Mouse (Mus musculus): ENCODE measurements around the gene Cog2. TPM values are rescaled to one million over a fixed set of nuclear protein-coding genes. Genes with fewer than 3 reads are reported as not detected.
A peak's percentile ranks its signal among the peaks of the same experiment; 100 is the strongest.

Gene Cog2
- polyA plus RNA-seq, 1 experiment from 2014 or later, result 29.5 TPM

- ATAC-seq (replicated peaks; ENCODE audit: low FRiP score) (no peak), DNase-seq (ENCODE audit: low spot score) (no peak)
- Histone ChIP-seq H3K4me1 (replicated peaks; ENCODE audit: control insufficient read depth, insufficient read depth, low read length) (no peaks in the 10 kb centered on the region), H3K27ac (ENCODE audit: low read depth, low read length) (no peak overlapping the region), H3K9me3 (ENCODE audit: control insufficient read depth, low read length) (no peaks in the 10 kb centered on the region), H3K4me2 (no peak overlapping the region), H3K36me3 (ENCODE audit: control insufficient read depth, insufficient read depth, low read length) (no peaks in the 10 kb centered on the region), H3K9ac (ENCODE audit: low read depth, low read length) (no peak overlapping the region), H3K4me3 (ENCODE audit: low read depth, low read length) (no peak overlapping the region), H3K27me3 (replicated peaks; ENCODE audit: control insufficient read depth, insufficient read depth, low read length) (no peaks in the 10 kb centered on the region)
Measured at GRCm38 (mm10) chr8:124505626-124506025, 14.9 kb upstream of the Cog2 start.

GRCm38 (mm10) chr8:124507572-124508320 lies 12.8 kb upstream of the Cog2 start:
- H3K27ac ChIP-seq (ENCODE audit: low read depth, low read length), result no peak overlapping the region
- no peaks in the 10 kb centered on the region for H3K27me3 ChIP-seq (replicated peaks; ENCODE audit: control insufficient read depth, insufficient read depth, low read length)
- H3K4me3 ChIP-seq (ENCODE audit: low read depth, low read length), result no peak overlapping the region
- no peaks in the 10 kb centered on the region for H3K4me1 ChIP-seq (replicated peaks; ENCODE audit: control insufficient read depth, insufficient read depth, low read length)
- H3K36me3 ChIP-seq (ENCODE audit: control insufficient read depth, insufficient read depth, low read length), result no peaks in the 10 kb centered on the region
- no peak for DNase-seq (ENCODE audit: low spot score)
- WGBS, result 70% methylated on average over 8 of the region's 8 CpGs
- H3K9me3 ChIP-seq (ENCODE audit: control insufficient read depth, low read length), result no peaks in the 10 kb centered on the region
- no peak overlapping the region for H3K9ac ChIP-seq (ENCODE audit: low read depth, low read length)
- ATAC-seq (replicated peaks; ENCODE audit: low FRiP score), result no peak
- H3K4me2 ChIP-seq, result no peak overlapping the region

GRCm38 (mm10) chr8:124508321-124508695 lies 12.3 kb upstream of the Cog2 start:
- no peak for ATAC-seq (replicated peaks; ENCODE audit: low FRiP score)
- 67% methylated on average over 6 of the region's 6 CpGs for WGBS
- no peak overlapping the region for H3K4me2 ChIP-seq
- no peaks in the 10 kb centered on the region for H3K36me3 ChIP-seq (ENCODE audit: control insufficient read depth, insufficient read depth, low read length)
- H3K4me3 ChIP-seq (ENCODE audit: low read depth, low read length), result no peak overlapping the region
- H3K9me3 ChIP-seq (ENCODE audit: control insufficient read depth, low read length), result no peaks in the 10 kb centered on the region
- DNase-seq (ENCODE audit: low spot score), result no peak
- no peak overlapping the region for H3K27ac ChIP-seq (ENCODE audit: low read depth, low read length)
- no peaks in the 10 kb centered on the region for H3K4me1 ChIP-seq (replicated peaks; ENCODE audit: control insufficient read depth, insufficient read depth, low read length)
- no peaks in the 10 kb centered on the region for H3K27me3 ChIP-seq (replicated peaks; ENCODE audit: control insufficient read depth, insufficient read depth, low read length)
- no peak overlapping the region for H3K9ac ChIP-seq (ENCODE audit: low read depth, low read length)

- ATAC-seq (replicated peaks; ENCODE audit: low FRiP score), result no peak
Measured at GRCm38 (mm10) chr8:124509156-124509555, 11.4 kb upstream of the Cog2 start.

GRCm38 (mm10) chr8:124516039-124516438 lies 4.5 kb upstream of the Cog2 start:
- Histone ChIP-seq H3K9ac (ENCODE audit: low read depth, low read length) (no peak overlapping the region), H3K27ac (ENCODE audit: low read depth, low read length) (no peak overlapping the region), H3K27me3 (replicated peaks; ENCODE audit: control insufficient read depth, insufficient read depth, low read length) (no peaks in the 10 kb centered on the region), H3K4me3 (ENCODE audit: low read depth, low read length) (no peak overlapping the region), H3K36me3 (ENCODE audit: control insufficient read depth, insufficient read depth, low read length) (no peaks in the 10 kb centered on the region), H3K4me2 (no peak overlapping the region), H3K4me1 (replicated peaks; ENCODE audit: control insufficient read depth, insufficient read depth, low read length) (no peaks in the 10 kb centered on the region; the same call in 1 of the 2 replicates), H3K9me3 (ENCODE audit: control insufficient read depth, low read length) (no peaks in the 10 kb centered on the region)
- no peak for DNase-seq (ENCODE audit: low spot score)
- 60% methylated on average over 3 of the region's 3 CpGs for WGBS
- ATAC-seq (replicated peaks; ENCODE audit: low FRiP score), result no peak

More at GRCm38 (mm10) chr8:124509156-124509555, 11.4 kb upstream of the Cog2 start:
- no peak overlapping the region for H3K9ac ChIP-seq (ENCODE audit: low read depth, low read length)
- H3K27ac ChIP-seq (ENCODE audit: low read depth, low read length), result no peak overlapping the region
- no peaks in the 10 kb centered on the region for H3K4me1 ChIP-seq (replicated peaks; ENCODE audit: control insufficient read depth, insufficient read depth, low read length)
- no peak overlapping the region for H3K4me2 ChIP-seq
- no peaks in the 10 kb centered on the region for H3K9me3 ChIP-seq (ENCODE audit: control insufficient read depth, low read length)
- H3K27me3 ChIP-seq (replicated peaks; ENCODE audit: control insufficient read depth, insufficient read depth, low read length), result no peaks in the 10 kb centered on the region
- H3K4me3 ChIP-seq (ENCODE audit: low read depth, low read length), result no peak overlapping the region
- no peak for DNase-seq (ENCODE audit: low spot score)
- no peaks in the 10 kb centered on the region for H3K36me3 ChIP-seq (ENCODE audit: control insufficient read depth, insufficient read depth, low read length)
- 66% methylated on average over 3 of the region's 3 CpGs for WGBS

- Histone ChIP-seq H3K27me3 (replicated peaks; ENCODE audit: control insufficient read depth, insufficient read depth, low read length) (no peaks in the 10 kb centered on the region), H3K9ac (ENCODE audit: low read depth, low read length) (no peak overlapping the region), H3K4me1 (replicated peaks; ENCODE audit: control insufficient read depth, insufficient read depth, low read length) (peaks cover 3% of the 10 kb centered on the region), H3K4me3 (ENCODE audit: low read depth, low read length) (no peak overlapping the region), H3K4me2 (no peak overlapping the region), H3K27ac (ENCODE audit: low read depth, low read length) (no peak overlapping the region), H3K9me3 (ENCODE audit: control insufficient read depth, low read length) (no peaks in the 10 kb centered on the region), H3K36me3 (ENCODE audit: control insufficient read depth, insufficient read depth, low read length) (no peaks in the 10 kb centered on the region)
- no peak for ATAC-seq (replicated peaks; ENCODE audit: low FRiP score)
- whole genome bisulfite sequencing, result 57% methylated on average over 6 of the region's 6 CpGs
- DNase-seq (ENCODE audit: low spot score), result no peak
Measured at GRCm38 (mm10) chr8:124516525-124516924, 4.0 kb upstream of the Cog2 start.

- H3K36me3 ChIP-seq (ENCODE audit: control insufficient read depth, insufficient read depth, low read length), result no peaks in the 10 kb centered on the region
- no peaks in the 10 kb centered on the region for H3K9me3 ChIP-seq (ENCODE audit: control insufficient read depth, low read length)
- no peak overlapping the region for H3K9ac ChIP-seq (ENCODE audit: low read depth, low read length)
- no peak for ATAC-seq (replicated peaks; ENCODE audit: low FRiP score)
- DNase-seq (ENCODE audit: low spot score), result no peak
- H3K4me1 ChIP-seq (replicated peaks; ENCODE audit: control insufficient read depth, insufficient read depth, low read length), result peaks cover 9% of the 10 kb centered on the region
- H3K27ac ChIP-seq (ENCODE audit: low read depth, low read length), result no peak overlapping the region
- H3K4me2 ChIP-seq, result no peak overlapping the region
- H3K27me3 ChIP-seq (replicated peaks; ENCODE audit: control insufficient read depth, insufficient read depth, low read length), result no peaks in the 10 kb centered on the region
- WGBS, result 69% methylated on average over 6 of the region's 6 CpGs
- no peak overlapping the region for H3K4me3 ChIP-seq (ENCODE audit: low read depth, low read length)
Measured at GRCm38 (mm10) chr8:124517142-124517541, 3.4 kb upstream of the Cog2 start.

- 91% methylated on average over 6 of the region's 6 CpGs for WGBS
Measured at GRCm38 (mm10) chr8:124521946-124522345, 1.4 kb downstream of the Cog2 start.

GRCm38 (mm10) chr8:124526261-124526660 lies 5.7 kb downstream of the Cog2 start:
- no peak overlapping the region for H3K9ac ChIP-seq (ENCODE audit: low read depth, low read length)
- H3K27me3 ChIP-seq (replicated peaks; ENCODE audit: control insufficient read depth, insufficient read depth, low read length), result no peaks in the 10 kb centered on the region
- peaks cover 15% of the 10 kb centered on the region for H3K36me3 ChIP-seq (ENCODE audit: control insufficient read depth, insufficient read depth, low read length)
- H3K4me3 ChIP-seq (ENCODE audit: low read depth, low read length), result no peak overlapping the region
- DNase-seq (ENCODE audit: low spot score) (no peak), ATAC-seq (replicated peaks; ENCODE audit: low FRiP score) (no peak)
- no peak overlapping the region for H3K27ac ChIP-seq (ENCODE audit: low read depth, low read length)
- H3K9me3 ChIP-seq (ENCODE audit: control insufficient read depth, low read length), result no peaks in the 10 kb centered on the region
- H3K4me1 ChIP-seq (replicated peaks; ENCODE audit: control insufficient read depth, insufficient read depth, low read length), result peaks cover 10% of the 10 kb centered on the region
- H3K4me2 ChIP-seq, result no peak overlapping the region
- 93% methylated on average over 11 of the region's 11 CpGs for WGBS

More at GRCm38 (mm10) chr8:124521946-124522345, 1.4 kb downstream of the Cog2 start:
- Histone ChIP-seq H3K9ac (ENCODE audit: low read depth, low read length) (no peak overlapping the region; the same call in 1 of the 2 replicates), H3K4me1 (replicated peaks; ENCODE audit: control insufficient read depth, insufficient read depth, low read length) (peaks cover 10% of the 10 kb centered on the region), H3K4me2 (peak overlapping the region; percentile 70), H3K27me3 (replicated peaks; ENCODE audit: control insufficient read depth, insufficient read depth, low read length) (no peaks in the 10 kb centered on the region), H3K36me3 (ENCODE audit: control insufficient read depth, insufficient read depth, low read length) (peaks cover 8% of the 10 kb centered on the region), H3K4me3 (ENCODE audit: low read depth, low read length) (peak overlapping the region; percentile 88), H3K9me3 (ENCODE audit: control insufficient read depth, low read length) (no peaks in the 10 kb centered on the region), H3K27ac (ENCODE audit: low read depth, low read length) (no peak overlapping the region)
- DNase-seq (ENCODE audit: low spot score), result no peak
- no peak for ATAC-seq (replicated peaks; ENCODE audit: low FRiP score)
